Mouse (Mus musculus) embryo, embryonic 11 days (tissue): Measurements from ENCODE around the gene Myrf.
A peak's percentile ranks its signal among the peaks of the same experiment; 100 is the strongest.

ENCODE experiments used
- DNase-seq: peaks from one replicate; pipeline ENCODE4 v3.0.0-alpha.2; 2015

The Myrf gene

DNA sequence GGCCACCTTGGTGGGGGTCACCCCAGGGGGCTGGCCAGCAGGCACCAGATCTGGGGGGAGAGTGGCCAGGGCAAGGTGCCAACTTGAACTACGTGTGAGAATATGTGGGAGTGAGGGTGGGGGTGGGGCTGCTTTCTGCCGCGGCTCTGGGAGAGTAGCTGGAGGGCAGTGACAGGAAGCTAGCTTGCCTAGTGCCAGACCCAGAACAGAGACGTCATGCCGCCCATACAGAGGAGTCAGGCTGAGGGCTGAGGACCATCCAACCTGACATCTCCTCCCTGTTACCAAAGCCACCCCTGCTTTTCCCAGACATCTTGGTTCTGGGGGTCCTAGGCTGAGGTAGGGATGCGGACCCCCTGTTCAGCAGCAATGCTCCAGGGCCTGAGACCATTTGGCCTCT is 6.6 kb upstream of the Myrf start:
- no peak for DNase-seq

DNA sequence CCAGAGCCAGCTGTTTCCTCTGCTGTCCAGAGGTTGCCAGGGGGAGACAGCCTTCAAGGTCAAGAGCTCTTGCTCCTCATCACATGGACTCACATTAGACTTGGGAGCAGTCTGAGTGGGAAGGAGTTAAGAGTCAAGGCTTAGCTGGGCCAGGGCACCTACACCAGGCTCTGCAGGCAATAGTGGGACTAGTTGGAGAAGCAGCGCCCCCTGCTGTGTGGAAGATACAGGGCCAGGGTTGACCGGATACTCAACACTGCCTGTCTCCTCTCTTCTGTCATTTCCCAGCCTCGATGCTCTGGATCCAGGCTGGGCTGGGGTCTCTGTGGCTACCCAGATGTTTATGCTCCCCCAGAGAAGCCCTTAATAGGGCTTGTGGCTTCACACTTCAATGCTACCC is 3.6 kb upstream of the Myrf start:
- peak; percentile 73 for DNase-seq

DNA sequence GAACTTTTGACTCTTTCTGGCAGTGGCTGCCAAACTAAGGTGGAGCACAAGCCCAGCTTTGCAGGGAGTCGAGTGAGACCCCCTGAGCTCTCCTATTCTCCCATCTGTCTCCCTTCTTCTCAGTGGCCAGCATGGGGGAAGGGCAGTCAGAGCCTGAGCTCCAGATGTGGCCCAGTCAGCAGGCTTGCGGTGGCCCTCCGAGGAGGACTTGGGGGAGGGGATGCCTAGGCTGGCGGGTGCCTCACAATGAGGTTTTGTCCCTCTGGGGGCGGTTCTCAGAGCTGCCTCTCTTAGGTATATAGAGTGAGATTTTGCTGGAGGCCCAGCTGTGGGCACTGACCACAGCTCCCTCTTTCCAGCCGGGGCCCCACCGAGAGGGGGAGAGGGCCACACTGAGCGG is 2.4 kb upstream of the Myrf start:
- DNase-seq = peak; percentile 72

DNA sequence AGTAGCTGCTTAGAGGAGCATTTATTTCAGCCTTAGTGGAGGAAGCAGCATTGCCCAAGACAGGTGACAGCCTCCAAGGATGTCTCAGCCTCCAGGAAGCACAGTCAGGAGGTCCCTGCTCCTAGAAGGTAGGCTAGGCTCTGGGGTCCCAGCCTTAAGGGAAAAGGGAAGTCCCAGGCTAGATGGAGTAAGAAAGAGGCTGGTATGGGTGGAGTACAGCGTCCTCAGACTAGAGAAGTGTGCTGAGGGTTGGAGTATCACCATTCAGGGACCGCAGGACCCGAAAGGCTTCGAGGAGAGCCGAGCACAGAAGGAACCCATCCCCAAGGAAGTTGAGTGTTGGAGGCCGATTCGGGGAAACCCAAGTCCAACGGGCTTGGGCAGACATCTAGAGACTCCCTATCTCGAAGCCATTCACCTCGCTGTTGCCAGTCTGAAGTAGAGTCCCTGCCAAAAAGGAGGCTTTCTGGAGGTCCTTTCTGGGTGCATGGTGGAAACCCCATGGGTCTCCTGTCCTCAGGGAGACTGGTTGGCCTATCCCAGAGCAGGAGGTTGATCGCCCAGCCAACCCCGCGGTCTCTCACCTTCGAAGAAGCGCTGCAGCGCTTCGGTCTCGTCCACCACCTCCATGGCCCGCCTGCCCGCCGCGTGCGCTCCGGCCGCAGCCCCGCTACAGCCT is 434 bp downstream of the Myrf start:
- DNase-seq = no peak

DNA sequence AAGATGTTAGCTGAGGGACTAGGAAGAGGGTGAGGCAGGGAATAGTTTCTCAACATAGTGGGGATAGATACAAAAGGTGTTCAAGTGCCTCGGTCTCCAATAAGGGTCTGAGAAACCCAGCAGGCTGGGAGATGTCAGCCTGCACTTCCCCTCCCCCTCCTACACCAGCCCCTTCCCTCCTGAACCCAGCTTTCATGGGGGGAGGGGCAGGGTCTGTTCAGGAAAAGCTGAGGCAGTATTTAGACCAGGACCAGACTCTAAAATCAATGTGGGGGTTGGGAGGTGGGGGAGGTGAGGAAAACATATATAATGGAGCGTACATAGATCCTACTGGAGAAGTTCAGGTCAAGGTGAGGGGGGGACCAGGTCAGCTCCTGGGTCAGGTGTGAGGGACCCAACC is 1.1 kb downstream of the Myrf start:
- peak; percentile 51 for DNase-seq

DNA sequence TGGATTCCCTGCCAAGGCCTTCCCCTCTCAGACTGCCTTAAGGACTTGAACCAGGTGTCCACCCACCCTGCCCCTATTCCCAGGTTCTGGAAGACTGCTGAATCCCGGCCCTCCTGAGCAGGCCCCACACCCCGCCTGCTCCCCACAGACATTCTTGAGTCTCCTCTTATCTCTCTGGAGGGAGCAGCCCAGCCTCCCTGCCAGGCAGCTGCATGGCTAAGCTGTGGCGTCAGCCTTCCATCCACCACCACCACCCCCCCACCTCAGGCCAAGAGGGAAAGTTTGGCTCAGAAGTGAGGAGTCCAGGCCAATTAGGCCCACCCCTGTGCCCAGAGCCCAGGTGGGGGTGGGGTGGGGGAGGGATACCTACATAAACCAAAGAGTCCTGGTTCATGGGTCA is 2.1 kb downstream of the Myrf start:
- no peak for DNase-seq

DNA sequence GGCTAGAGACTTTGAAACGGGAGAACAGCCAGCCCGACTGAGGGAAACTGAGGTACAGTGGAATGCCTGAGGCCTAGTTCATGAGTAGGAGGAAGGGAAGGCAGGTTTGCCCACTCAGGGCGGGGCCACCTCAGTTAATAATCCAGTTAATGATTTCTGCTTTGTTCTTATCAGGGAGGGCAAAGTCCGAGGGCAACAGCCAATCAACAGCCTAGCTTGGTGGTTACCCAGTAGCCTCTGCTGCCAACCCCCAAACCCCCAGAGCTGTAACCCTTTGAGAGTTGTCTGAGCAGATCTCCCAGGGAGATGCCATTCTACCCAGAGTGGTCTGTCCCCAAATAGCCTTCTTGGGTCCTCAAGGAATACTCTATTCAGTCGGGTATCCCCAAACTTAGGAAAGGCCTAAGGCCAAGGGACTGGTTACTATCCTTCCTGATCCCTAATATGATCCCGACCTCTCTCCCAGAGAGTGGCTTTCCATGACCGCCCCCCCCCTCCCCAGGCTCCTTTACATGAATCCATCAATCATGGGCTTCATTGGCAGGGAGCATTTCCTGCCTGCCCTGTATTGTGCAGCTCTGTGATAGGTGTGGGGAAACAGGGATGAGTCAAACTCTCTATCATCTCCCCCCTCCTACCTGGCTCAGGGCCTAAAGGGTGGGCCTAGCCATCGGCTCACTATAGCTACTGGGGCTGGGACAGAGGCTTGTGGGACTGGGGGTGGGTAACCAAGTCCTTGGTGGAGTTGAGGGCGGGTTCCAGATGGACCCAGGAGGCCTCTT is 4.6 kb downstream of the Myrf start:
- no peak for DNase-seq

DNA sequence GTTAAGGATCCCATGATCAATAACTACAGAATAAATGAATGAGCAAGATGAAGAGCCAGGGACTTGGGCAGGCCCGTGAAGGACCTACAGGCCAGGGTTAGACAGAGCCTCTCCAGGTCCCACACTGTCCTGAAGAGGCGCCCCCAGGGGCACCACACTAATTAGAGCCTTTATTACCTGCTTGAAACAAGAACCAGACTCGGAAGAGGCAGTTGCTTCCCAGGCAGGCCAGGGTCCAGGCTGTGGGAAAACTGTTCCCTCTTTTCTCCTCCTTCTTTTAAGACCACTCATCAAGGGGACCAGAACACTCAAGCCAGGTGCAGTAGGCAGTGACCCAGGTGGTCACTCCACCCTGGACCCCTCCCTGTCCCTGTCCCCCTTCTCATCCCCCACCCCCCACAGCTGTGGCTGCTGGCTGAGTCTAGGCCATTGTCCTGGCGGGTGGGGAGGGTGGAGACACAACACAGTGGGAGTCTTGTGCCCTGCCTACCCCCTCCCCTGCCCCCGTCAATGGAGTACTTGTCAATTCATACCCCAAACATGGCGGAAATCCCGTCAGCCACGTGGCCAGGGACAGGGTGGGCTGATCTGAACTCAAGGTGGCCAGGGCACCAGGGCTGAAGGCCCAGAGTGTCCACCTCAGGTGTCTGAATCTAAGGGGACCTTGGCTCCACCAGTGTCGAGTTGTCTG is 8.1 kb downstream of the Myrf start:
- no peak for DNase-seq

DNA sequence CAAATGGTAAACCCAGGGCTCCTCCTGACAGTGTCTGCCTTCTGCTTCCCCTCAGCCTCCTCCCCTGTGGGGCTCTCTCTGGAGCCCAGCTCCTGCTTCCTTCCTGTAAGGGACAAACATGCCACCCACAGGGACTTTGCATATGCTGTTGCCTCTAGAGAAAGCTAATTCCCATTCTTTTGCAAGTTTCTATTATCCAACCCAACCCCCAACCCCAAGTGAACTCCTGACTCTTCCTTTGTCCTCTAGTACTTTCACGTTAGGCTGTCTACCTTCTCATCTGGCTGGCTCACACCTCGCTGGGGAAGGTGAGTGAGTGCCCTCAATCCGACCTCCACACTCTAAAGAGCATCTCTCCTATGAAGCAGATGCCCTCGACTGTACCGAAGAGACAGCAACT is 8.7 kb downstream of the Myrf start:
- DNase-seq = no peak

DNA sequence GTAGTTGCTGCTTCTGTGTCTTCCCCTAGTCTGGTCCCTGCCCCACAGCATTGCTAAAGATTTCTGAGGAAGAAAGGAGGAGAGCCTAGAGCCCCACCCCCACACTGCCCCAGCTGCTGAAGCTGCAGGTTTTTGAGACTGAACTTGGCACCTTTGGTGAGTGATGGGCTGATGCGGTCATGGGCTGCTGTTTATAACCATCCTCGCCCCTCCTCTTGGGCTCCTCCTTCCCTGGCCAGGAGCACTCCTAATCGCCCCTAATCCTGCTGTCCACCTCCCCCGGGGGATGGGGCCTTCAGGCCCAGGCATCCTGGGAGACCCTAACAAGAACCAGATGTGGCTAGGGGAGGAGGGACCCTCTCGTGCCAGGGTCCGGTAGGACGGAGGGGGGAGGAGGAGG is 9.5 kb downstream of the Myrf start:
- DNase-seq = peak; percentile 68

DNA sequence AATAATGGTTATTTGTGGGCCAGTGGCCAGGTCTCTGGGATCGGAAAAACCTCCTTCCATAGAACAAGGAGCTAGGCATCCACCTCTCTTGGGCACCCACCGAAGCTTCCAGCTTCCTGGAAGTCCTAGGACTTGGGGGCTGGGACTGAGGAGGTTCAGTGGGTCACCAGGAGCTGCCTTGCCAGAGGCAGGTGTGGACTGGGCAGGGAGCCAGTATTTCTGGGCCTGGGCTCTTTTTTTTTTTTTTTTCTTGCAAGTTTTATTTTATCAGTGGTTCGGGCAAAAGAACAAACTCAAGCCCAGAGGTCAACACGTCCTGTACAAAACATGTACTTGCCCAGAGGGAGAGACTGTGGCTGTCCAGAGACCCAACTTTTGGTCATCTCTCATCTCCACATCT is 14.8 kb downstream of the Myrf start:
- DNase-seq = no peak

DNA sequence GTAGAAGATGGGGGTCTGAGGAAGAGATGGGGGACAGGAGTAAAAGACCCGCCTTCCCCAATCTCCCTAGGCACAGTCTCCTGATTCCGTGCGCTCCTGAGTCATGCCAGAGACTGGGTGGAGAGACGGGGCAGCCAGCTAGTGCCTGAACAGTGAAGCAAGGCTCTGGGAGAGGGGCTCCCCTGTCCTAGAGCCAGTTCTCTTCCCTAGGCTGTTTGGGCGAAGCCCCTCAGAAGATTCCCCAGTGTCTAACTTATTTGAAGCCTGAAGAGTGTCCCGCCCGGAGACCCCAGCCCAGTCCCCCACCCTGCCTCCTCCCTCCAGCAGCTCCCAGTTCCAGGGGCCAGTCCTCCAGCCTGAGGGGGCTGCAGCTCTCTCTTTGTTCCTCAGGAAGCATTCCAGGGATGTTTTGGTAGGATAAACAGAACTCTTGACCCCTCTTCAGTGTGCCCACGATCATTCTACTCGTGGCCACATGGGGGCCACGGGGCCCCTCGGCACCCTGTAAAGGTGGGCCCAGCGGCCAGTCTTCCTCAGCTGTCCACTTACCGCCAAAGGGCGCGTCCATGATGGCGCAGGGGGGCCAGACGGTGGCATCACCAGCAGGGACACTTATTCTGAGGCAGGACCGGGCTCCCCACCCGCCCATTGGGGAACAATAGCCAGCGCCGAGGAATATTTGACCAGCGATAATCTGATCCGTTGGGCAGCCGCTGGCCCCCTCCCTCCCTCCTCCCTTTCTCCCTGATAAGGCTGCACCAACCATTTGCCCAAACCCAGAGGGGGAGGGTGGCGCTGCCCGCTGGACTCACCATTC is 15.7 kb downstream of the Myrf start:
- peak; percentile 48 for DNase-seq

DNA sequence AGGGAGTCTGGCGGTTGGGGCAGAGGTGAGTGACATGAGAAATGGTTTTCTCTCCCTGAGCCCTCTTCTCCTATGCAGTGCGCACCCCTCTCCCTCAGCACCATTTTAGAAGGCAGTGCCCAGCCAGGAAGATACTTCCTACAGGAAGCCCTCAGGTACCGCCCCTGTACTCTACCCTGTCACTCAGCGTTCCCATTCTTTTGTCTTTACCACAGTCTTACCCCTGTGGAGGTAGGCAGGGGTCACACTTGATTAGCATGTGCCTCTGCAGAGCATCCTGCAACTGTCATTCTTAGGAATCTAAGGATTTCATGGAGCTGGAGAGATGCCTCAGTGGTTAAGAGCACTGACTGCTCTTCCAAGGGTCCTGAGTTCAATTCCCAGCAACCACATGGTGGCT is 17.0 kb downstream of the Myrf start:
- DNase-seq = no peak

DNA sequence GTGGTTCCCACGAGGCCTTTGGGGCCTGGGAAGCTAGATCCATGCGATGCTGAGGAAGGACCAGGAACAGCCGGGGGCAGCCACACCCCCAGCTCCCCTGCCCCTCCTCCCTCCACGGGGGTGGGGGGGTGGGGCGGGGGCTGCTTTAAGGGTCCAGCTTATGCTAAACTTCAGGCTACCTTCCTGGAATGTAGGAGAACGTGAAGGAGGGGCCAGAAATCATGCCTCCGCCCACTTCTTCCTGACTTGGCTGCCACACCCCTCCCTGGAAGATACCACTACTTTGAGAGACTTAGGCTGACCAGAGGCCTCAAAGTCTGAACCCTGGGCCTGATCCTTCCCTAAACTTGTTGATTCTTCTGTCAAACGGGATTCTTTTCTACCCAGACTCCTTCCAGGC is 17.9 kb downstream of the Myrf start:
- DNase-seq = no peak

DNA sequence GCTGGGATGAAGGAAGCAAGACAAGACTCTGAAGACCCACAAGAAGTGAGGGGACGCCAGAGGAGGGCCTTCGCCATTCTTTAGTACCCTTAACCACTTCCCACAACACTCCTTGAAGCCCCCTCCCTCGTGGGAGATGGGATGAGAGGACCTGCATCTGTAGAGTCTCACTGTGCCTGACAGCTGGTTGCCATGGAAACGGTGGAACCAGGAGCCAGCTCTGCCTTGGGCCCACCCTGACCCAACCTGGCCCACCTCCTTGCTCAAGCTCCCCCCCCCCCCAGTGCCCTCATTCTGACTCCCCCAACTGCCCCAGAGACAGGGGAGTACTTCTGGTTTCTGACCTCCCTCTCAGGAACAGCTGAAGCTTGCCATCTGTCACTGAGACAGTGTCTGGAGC is 19.0 kb downstream of the Myrf start:
- peak; percentile 63 for DNase-seq

DNA sequence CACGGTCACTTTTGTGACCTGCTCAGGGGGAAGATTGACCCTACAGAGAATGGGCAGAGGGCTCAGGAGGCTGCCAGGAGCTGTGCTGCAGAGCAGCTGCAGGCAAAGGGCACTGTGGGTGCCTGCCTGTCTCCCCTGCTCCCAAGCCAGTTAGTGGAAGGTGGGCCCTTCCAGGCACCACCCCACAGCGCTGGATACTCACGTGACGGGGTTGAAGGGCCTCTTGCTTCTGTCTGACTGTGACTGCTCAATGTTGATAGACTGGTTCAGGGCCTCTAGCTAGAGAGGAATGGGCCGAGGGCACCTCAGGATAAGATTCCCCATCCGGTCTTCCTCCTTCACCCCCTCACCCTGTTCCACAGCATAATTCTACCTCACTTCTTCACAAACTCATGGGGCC is 21.0 kb downstream of the Myrf start:
- DNase-seq = no peak

DNA sequence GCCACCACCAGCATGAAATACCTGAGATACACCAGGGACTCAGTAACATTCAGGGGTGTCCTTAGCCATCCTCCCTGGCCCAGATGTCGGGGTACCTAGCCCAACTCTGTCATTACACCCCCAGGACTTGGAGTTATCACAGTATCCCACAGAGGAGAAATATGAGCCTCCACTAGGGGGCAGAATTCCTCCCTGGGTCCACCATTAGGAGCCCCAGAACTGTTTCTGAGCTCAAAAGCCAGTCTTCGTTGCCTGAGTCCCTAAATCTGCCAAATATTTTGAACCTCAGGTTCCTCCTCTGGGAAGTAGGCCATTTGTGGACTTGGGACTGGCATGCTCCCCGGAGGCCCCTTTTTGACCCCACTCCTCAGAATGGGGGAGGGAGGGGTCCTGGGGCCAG is 21.4 kb downstream of the Myrf start:
- peak; percentile 81 for DNase-seq

DNA sequence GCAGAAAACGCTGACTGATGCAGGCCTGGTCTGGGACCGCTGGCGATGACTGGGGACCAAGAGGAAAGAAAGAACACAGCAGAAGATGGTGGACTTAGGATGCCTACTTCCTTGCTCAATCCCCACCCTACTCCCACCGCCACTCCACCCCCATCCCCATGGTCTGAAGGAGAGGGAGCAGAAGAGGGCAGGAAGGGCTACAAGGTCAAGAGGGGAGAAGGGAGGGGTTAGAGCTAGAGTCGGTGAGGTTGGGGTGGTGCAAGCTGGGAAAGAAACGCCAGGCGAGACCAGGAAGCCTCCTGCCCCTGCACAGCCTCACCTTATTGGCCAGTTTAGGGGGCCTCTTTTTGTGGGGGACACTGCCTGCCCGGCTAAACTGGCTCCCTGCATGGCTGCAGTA is 24.4 kb downstream of the Myrf start:
- no peak for DNase-seq

DNA sequence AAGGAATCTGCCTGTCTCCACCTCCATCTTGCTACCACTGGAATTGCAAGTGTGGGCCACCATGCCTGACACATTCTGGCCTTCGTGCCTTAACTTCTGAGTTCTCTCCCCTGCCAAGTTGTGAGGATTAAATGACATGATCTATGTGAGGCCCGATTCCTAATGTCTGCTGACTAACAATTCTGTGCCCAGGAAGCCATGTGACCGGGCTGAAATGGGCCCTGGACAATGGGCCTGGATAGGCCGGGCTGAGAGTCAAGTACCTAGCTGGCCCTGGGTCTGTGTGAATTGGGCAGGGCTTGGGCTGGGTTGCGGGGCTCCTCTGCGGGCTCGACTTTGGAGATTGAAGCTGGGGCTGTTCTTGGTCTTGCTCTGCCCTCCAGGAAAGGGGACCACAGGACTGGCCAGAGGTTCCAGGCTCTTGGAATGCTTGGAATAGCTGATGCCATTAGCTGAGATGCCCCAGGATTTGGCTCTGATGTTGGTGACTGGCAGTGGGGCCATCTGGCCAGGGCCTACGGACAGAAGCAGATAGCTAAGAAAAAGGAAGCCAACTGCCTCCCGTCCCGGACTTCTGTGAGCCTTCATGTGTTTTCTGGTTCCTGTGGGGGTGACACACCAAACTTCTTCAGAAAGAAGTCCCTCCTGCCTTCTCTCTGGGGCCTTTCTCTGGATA is 26.6 kb downstream of the Myrf start:
- no peak for DNase-seq

DNA sequence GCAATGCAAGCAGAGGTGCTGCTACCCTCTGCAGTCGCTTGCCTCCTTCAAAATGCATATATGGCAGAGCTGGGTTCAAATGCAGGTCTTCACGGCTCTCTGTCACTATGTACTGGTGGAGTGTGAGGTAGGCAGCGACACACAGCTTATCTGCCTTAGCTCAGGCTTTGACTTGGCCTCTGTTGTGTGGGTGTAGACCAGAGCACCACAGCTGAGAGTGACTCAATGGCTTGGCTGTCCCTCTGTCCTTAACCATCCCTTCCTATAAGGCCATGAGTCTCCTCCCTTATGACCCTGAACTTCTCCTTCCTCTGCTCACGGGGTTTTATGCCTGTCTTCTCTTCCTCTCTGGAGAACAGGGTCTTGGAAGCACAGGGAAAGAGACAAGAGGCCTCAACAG is 29.7 kb downstream of the Myrf start:
- DNase-seq = no peak

DNA sequence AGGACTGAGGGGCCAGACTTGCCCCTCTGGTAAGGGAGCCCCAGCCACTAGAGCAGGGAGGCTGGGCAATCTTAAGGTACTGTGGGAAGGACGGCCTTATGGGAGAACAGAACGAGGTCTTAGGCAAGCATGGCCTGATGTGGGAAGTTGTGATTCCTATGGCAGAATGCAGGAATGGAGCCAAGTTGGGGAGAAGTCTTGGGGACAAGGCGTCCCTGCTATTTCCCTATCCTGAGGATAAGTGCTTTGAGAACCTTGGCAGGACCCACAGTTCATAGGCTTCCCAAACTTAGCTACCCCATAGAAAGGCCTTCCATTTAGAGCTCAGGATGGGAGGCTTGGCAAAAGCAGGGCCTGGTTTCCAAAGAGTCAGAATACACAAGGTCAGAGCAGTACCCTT is 31.7 kb downstream of the Myrf start:
- DNase-seq = no peak

DNA sequence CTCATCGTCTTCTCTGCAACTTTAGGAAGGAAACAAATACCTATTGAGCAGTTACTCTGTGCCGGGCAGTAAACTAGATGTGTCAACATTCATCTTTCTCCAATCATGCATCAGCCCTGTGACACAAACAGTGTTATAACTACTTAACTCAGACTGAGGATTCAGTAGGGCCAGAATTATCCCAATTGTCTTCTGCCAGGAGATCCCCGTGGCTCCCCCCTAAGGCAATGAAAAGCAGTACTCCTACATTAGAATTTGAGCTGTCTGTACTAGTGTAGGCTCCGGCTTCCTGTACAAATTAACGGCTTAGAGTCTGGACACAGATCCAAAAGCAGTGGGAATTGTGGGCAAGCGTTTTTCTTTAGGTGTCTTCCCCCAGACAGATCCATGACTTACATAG is 35.5 kb downstream of the Myrf start:
- DNase-seq = no peak

DNA sequence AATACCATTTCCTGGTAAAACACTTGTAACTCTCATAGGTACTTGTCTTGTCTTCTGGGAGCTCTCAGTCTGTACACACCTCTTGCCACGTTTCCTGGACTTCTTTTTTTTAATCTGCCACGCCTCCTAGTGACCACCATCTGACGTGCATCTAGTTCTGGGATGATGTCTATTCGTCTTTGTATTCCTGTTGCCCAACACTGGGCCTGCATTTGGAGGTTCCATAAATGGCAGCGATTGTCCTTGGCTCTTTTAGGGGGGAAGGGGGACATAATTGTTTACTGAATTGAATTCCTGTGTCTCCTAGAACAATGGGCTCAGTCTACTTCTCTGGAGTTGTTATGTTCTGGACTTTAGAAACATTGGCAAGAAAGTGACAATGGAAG is 35.9 kb downstream of the Myrf start:
- DNase-seq = peak; percentile 61
